Mouse (Mus musculus) cerebellum, adult 2 months (tissue): ENCODE results near the gene Rapgef5.

ENCODE experiments used
- CTCF ChIP-seq: fragments of 200-500 bp; IDR thresholded peaks from 2 replicates; pipeline ENCODE4 v1.5.1; 2011; ENCODE audit warnings: low read depth, mild to moderate bottlenecking, control low read depth, low read length, moderate library complexity, borderline replicate concordance; ENCODE audit not compliant: insufficient read depth
- POLR2A ChIP-seq: fragments of 200-500 bp; IDR thresholded peaks from 2 replicates; pipeline ENCODE4 v1.6.1; 2011; ENCODE audit warnings: low read length, control low read depth, borderline replicate concordance; ENCODE audit not compliant: insufficient read depth

DNA sequence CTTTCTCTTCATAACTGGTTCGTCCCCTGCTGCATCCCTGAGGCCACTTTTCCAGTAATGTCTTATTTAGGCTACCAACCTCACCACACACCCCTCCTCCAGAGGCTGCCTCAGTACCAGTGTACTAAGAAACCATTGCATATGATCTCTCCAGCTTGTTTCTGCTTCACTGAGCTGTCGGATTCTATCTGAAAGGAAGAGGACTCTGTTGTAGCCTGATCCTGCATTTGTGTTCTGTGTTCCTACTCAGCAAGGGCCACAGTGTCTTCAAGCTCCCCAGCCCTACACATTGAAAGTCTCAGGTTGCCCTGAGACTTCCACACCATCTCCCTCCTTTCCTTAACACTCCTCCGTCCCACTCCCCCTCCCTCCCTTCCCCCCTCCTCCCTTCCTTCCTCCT, 168.5 kb downstream of the Rapgef5 start:
- TF ChIP-seq POLR2A, result no peak
- no peak for TF ChIP-seq CTCF
